Mouse (Mus musculus): Measurements from ENCODE around the gene Tmed1.
"Not testable (repeated sequence)": the region's sequence is repeated elsewhere in the genome, so short reads cannot be mapped to it uniquely, and the experiment has no call there.

The Tmed1 gene

DNA sequence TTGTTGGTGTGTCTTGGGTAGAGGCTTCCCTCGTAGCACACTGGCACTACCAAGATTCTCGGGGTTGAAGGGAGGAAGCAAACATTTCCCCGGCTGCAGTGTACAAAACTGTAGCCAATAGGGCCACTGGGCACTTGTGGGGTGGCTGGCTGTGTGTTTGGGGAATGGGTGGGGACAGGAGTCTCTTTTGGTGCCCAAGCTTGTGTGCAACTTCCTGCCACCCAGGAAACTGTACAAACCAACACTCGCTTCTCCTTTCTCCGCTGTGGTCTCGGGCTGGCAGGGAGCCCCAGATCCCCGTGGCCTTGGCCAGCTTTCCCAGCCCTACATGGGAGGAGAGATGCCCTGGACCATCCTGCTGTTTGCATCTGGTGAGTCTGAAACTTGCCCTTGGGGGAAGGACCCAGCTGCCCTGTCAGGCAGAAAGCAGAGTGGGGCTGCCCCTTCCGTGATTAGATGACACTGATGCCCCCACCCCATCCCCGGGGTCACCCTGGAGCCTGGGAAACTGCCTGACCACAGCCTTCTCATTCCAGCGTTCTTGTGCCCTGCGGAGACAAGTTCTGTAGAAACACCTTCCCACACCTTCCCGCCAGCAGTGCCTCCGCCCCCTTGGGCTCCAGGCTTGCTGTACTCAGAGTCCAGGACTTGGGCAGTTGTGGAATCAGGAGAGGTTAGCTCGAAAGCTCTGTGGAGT, 16.0 kb upstream of the Tmed1 start, which contains the start of gene AB124611:
AB124611 (plus strand) TSS at position 240 of the 697 bp plus-strand sequence.
- no peak for DNase-seq (ENCODE audit: low read depth, low spot score)

DNA sequence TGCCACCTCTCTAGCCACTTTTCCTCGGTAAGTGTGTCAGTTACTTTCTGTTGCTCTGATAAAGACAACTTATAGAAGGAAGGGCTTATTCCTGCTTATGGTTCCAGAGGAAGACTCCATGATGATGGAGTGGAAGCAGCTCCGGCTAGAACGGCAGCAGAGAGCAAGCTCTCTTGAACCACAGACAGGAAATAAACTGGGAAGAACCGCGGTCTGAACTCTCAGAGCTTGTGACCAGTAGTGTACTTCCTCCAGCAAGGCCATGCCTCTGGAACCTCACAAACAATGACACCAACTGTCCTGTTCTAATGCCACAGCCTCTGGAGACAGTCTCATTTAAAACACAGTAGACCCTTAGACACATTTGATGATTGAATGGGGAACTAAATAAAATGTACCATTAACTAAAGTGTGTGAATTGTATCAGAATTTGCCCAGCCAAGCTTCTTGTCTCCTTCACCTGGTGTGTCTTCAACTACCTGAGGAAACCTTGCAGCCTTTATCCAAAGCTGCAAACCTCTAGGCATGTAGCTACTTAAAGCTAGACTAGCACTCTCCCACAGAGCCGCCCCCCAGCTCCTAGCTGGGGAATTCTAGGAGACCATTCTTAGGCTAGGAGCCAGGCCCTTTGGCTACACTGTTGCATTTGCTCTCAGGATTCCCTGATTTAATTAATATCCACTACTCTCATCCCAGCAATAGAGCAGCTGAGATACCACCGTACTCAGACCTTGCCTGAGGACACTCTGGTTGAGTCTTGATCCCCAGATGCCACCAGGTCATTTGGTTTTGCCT, 15.3 kb upstream of the Tmed1 start:
- DNase-seq (ENCODE audit: low read depth, low spot score), result no peak

DNA sequence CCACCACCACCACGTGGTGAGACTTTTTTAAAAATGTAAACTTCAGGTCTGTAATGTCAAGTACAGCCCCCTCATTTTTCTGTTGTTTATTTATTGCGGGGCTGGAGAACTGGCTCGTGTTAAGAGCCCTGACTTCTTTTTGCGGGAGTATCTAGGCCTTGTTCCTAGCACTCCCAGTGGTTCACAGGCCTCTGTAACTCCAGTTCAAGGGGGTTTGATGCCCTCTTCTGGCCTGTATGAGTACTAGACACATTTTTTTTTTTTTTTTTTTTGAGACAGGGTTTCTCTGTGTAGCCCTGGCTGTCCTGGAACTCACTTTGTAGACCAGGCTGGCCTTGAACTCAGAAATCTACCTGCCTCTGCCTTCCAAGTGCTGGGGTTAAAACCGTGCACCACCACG, 8.6 kb upstream of the Tmed1 start:
- DNase-seq (ENCODE audit: low read depth, low spot score), result not testable (repeated sequence)

DNA sequence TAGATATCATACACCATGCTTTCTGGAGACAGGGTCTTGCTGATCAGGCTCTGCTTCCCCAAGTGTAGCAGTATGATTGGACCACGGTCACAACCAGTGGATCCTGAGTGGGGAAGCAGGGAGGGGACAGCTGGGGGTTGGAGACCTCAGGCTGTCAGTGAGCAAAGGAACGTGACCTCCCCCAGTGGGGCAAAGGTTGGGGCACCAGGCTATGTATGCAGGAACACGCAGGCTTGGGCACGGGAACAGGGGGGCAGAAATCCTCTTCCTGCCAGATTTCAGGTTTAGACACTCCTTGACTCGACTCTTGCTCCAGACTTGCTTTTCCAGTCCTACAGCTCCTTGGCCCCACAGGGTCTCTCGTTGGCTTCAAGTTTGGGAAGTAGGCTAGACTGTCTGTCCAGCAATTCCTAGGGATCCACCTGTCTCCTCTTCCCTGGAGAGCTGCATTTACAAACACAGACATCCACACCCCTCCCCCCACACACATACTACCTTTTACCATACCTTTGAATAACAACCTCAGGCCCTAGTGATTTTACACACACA, 8.0 kb upstream of the Tmed1 start:
- DNase-seq (ENCODE audit: low read depth, low spot score), result no peak

DNA sequence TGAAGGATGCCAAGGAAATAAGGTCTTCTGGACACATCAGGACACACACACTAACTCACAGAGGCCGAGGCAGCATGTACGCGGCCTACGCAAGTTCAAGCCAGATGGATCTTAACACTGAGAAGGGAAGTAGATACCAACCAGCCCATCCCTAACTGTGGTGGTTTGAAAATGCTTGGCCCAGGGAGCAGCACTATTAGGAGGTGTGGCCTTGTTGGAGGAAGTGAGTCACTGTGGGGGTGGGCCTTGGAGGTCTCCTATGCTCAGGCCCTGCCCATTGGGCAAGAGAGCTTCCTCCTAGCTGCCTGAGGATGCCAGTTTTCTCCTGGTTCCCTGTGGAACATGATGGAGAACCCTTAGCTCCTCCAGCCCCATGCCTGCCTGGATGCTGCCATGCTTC, 3.4 kb upstream of the Tmed1 start:
- no peak for DNase-seq (ENCODE audit: low read depth, low spot score)

DNA sequence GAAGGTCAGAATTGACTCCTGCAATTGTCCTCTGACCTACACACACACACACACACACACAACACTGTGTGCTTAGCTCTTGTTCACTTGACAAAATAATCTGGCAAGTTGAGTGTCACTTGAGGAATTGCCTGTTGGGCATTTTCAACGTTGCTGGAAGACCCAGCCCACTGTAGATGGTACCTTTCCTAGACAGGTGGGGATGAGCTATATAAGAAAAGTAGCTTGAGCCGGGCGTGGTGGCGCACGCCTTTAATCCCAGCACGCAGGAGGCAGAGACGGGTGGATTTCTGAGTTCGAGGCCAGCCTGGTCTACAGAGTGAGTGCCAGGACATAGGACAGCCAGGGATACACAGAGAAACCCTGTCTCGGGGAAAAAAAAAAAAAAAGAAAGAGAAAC, 1.0 kb upstream of the Tmed1 start:
- DNase-seq (ENCODE audit: low read depth, low spot score), result no peak

DNA sequence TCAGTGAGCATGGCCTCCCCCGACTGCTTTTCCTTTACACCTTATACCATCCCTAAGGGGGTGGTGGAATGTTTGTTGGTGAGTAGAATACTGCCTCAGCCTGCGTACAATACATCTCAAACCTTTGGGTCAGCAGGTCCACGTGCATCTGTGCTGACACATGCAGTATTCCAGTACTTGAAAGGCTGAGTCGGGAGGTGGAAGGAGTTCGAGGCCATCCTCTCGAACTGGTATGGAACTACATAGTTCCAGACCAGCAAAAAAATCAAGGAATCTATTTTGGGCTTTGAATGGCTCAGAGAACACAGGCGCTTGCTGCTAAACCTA, 600 bp upstream of the Tmed1 start:
- DNase-seq (ENCODE audit: low read depth, low spot score), result no peak

DNA sequence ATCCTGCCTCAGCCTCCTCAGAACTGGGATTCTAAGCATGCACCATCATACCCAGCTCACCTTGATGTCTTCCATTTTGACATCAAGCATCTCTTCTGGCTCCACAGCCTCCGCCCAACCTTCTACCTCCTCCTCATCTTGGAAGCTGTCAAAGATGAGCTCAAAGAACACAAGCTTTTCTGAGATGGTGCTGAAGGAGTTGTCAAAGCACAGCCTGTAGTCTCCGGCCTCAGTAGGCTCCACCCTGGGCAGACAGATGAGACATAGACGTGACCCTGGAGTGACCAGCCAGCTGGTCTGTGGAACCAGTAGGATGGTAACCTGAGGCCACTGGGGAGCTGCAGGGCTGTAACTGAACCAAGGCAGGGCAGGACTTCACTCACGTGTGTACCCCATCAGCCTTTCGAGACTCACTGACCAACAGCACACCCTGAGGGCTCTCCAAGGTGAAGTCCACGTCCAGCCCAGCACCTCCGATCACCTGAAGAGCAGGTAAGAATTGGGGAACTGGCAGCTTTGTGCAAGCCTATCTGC, 1.1 kb downstream of the Tmed1 start:
- no peak for DNase-seq (ENCODE audit: low read depth, low spot score)

DNA sequence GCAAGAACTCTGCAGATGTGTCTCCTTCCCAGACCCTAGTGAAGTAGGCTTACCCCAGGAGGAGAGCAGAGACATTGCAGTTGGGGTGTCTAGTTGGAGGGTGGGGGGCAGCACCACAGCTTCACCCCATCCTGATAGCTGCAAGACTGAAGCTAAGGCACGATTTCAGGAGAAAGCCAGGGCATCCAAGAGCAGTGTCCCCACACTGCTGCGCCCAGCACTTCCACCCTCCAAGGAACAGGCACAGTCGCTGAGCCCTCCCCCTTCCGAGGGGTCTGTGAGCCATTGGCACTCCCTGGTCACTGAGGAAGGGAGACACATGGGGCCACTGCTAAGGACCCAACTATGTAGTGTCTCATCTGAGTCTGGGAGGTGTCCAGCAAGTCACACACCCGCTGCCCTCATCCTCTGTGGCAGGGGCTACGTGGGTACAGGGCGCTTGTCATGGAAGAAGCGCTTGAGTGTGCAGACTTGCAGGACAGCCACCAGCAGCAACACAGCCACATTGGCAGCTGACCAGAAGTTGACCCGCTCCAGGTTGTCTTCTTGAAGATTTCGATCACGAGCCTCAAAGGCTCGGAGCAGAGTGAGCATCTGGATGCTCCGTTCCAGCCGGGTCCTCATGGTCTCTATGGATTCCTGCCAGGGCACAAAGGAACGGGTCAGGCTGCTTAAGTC, 2.2 kb downstream of the Tmed1 start:
- DNase-seq (ENCODE audit: low read depth, low spot score), result no peak

DNA sequence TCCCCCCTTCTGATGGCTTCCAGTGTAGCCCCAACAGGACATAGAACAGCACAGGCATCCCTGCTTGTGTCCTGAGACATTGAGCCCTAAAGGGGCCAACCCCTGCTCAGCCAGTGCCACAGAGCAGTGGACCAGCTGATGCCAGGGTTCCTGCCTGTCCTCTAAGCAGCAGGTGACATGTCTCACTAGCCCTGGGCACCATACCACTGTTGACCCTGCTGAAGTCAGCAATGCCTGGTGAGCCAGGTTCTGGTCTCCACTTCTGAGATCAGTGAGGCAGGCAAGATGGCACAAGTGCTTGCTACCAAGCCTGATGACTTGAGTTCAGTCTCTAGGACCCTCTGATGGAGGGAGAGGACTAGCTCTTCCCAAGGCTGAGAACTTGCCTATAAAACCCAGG, 4.3 kb downstream of the Tmed1 start:
- DNase-seq (ENCODE audit: low read depth, low spot score), result no peak

DNA sequence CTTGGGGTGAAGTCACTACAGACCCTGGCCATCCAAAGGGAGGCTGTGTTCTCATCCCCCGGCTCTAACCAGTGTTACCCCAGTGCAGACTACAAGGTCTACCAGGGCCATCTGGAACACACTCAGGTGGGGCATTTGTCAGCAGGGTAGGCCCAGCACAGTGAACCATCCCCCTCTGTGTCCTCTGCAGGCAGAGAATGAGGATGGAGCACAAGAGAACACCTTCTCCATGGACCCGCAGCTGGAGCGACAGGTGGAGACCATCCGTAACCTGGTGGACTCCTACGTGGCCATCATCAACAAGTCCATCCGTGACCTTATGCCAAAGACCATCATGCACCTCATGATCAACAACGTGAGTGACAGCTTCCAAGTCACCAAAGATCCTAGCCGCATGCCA, 6.7 kb downstream of the Tmed1 start:
- DNase-seq (ENCODE audit: low read depth, low spot score), result no peak

DNA sequence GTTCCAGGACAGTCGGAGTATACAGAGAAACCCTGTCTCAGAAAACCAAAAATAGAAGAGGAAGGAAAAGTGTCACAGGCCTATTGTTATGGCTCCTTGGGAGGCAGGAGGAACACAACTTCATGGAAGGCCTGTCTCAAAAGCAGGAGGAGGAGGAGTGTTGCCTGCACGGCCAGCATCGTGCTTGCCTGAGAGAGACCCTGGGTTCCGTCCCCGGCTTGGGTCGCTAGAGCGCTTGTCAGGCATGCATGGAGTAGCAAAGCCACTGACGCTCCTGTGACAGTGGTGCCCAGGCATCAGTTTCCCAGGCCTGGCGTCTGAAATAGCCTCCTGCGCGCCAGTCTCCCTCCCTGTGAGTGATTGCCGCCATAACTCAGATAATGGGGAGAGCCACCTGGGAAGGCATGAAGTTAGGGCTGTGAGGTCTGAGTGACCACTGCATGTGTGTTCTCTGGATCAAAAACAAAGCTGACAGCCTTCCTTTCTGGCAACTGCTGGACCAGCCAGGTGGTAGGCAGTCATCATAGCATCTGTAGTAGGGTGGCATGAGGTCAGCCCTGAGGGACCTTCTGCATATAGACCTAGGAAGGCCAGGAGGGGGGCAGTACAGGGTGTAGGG, 11.7 kb downstream of the Tmed1 start:
- DNase-seq (ENCODE audit: low read depth, low spot score), result no peak

DNA sequence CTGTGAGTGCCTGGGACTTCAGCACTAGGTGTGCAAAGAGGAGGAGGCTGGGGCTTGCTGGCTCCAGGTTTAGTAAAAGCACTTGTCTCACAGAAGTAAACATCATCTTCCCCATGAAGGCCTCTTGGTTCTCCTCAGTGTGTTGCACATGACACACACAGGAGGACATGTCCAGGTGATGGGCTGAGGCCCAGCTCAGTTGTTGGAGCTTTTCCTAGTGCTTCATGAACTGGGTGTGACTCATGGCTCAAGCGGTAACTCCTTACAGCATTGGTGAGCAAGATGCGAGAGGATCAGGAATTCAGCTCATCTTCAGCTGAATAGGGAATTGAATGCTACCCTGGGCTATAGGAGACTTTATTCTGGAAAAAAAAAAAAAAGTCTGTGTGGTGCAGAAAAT, 12.4 kb downstream of the Tmed1 start:
- DNase-seq (ENCODE audit: low read depth, low spot score), result no peak

DNA sequence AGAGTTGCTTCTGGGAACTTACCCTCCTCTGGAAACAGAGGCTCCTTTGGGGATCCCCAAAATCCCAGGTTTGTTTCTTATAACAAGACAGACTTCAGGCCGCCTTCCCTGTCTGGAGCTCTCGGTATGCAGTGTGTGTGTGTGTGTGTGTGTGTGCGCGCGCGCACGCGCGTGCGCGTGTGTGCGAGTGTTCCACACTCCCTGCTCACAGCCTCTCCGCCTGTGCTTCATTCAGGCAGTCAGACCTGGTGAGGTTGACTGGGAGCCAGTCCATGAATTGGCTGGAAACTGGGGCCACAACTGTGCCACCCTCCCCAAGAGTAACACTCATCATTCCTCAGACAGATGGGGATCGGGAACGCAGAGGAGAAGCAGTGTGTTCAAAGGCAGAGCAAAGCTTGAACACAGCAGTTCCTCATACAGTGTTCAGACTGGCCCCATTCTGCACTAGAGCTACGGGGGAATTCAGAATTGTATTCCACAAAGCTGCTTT, 13.0 kb downstream of the Tmed1 start:
- no peak for DNase-seq (ENCODE audit: low read depth, low spot score)

DNA sequence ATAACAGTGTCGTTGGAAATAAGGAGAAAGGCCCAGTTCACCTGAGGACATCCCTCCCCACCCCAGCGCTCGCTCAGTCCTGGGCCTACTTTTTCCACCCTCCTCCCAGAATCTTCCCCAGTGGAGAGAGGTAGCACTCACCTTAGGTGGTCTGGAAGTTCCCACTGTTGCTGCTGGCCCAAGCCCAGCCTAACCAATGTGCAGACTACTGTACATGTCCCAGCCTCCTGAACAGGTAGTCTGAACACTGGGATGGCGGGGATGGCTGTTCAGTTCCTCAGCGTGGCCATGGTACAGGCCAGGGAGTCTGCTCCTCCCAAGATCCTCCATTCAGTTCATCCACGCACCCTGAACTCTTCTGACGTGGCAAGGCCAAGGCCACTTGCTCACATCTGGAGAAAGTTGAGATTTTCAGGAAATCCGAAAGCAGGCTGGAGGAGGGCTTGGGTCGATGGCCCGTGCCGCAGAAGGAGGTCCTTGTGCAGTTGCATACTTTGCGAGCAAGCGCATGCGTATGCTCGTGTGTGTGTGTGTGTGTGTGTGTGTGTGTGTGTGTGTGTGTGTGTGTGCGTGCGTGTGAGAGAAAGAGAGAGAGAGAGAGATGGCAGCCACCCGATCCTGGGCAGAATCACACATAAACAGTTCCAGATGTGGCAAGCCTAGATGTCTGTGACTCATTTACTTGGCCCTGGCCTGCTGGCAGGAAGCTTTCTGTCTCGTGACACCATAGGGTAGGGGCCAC, 13.6 kb downstream of the Tmed1 start:
- no peak for DNase-seq (ENCODE audit: low read depth, low spot score)

DNA sequence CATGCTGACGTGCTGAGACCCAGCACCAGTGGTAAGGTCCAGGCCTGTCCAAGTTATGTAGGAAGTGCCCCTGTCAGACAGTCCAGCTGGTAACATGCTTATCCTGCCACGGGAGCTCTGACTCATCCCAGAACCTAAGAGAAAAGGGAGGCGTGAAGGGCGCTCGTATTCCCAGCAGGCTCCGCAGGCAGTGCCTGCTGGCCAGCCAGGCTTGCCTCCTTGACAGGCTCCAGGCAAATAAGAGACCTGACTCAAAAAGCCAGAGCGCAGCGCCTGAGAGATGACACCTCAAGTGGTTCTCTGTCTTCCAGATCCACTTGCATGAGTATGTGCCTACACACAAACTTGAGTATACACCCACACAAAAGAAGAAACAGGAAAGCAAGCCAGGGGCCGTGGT, 15.3 kb downstream of the Tmed1 start:
- DNase-seq (ENCODE audit: low read depth, low spot score), result no peak

DNA sequence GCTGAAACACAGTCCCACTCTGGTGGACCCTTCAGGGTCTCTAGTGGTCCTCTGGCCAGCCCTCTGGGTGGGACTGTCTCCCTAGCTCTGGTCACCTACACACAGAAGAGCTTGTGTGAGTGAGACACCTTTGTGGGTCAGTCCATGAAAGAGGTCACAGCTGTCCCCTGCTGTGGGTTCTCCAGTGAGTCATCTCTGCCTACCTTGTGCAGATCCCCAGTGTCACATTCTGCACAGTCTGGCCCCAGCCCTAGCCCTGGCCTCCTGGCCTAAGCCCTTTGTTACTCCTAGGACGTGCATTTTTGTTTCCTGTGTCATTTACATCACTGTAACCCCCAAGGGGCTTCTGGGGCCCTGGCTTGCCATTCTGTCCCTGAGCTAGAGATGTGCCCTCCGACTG, 16.1 kb downstream of the Tmed1 start:
- DNase-seq (ENCODE audit: low read depth, low spot score), result no peak

DNA sequence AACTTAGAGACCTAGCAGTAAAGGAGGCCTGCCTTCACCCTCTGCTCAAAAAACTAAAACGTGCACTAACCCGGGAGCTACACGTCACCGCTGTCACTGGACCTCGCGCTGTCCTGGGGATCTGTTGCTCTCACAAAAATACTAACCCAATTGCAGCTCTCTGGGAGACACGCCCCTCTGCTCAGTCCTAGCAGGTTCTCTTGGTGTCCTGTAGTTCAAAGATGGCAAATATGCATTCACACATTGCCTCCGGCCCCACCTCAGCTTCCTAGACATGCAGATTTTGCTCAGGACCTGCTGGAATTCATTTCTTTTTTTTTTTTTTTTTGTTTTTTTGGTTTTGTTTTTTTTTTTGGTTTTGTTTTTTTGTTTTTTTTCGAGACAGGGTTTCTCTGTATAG, 19.4 kb downstream of the Tmed1 start:
- no peak for DNase-seq (ENCODE audit: low read depth, low spot score)

DNA sequence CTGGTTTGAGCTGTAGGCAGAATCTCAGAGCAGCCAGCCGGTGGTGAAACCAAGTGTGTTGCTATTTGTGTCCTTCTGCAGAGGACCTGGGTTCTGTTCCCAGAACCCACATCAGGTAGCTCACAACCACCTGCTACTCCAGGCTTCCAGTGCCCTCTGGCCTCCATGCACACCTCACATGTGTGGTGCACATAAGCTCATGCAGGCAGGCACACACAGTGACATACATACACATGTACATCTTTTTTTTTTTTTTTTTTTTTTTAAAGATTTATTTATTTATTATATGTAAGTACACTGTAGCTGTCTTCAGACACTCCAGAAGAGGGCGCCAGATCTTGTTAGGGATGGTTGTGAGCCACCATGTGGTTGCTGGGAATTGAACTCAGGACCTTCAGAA, 21.8 kb downstream of the Tmed1 start:
- not testable (repeated sequence) for DNase-seq (ENCODE audit: low read depth, low spot score)

DNA sequence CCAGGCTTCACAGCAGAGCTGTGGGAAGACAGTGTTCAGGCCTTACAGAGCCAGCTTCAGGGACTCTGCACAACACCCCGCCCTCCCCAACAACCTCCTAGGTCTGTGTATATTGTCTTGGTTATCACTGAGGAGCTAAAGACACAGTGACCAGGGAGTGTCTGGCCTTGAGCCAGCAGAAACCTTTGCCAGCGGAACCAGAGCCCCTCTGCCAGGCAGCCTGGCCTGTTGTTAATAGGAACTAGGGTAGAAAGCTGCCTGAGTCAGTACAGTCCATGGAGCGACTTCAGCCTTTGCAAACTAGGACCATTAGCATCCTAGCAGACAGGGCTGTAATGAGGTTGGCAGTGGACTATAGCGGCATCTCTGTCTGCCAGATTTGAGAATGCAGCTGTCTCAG, 26.0 kb downstream of the Tmed1 start:
- DNase-seq (ENCODE audit: low read depth, low spot score), result no peak

DNA sequence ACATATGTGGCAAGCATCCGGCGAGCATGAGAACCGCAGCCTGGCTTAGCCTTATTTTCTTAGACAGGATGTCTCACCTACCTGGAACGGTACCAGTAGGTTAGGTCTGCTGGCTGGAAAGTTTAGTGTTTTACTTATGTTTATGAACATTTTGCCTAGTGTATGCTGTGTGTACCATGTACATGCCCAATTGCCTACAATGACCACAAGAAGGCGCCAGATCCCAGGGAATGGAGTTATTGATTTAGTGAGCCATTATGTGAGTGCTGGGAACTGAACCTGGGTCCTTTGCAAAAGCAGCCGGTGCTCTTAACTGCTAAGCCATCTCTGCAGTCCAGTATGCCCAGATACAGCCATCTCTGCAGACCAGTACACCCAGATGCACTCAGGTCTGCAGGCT, 32.3 kb downstream of the Tmed1 start:
- no peak for DNase-seq (ENCODE audit: low read depth, low spot score)
